ENCODE assay signal across 19 mouse cellular contexts in genomic region chr4:124016401-124016800, GRCm38 (mm10).
A peak's percentile ranks its signal among the peaks of the same experiment; 100 is the strongest.
DNase-seq lines count a peak whose midpoint lies in the region; ATAC-seq and TF ChIP-seq lines count a peak whose summit lies in the region.
"Had no signal": no experiment of that assay in that cellular context is flagged by ENCODE, and none has a peak within 500 bp of the region (broad histone marks: within the 10 kb centered on the region; RNA-seq: fewer than 3 reads in every experiment).

No protein-coding gene starts in this region.

- no peak for TF ChIP-seq POLR2A in lung, adult 2 months (IDR thresholded peaks at IDR 0.05; ENCODE audit: borderline replicate concordance, extremely low read depth, low read depth, low read length)
- TF ChIP-seq POLR2A in brain, embryonic 14.5 days (IDR thresholded peaks at IDR 0.05; ENCODE audit: borderline replicate concordance, extremely low read depth, insufficient read depth, insufficient read length, poor library complexity, severe bottlenecking): no peak

- no peaks in the 10 kb centered on the region for H3K9me3 ChIP-seq in lung, postnatal 0 days (ENCODE audit: low read length)
- H3K9me3 ChIP-seq: embryonic facial prominence, embryonic 12.5 days; limb, embryonic 15.5 days; midbrain, embryonic 13.5 days; neural tube, embryonic 12.5 days had no signal

- 44% methylated on average over 3 of the region's 3 CpGs for WGBS in lung, postnatal 0 days
- WGBS in lung, adult 2 months: 53% methylated on average over 3 of the region's 3 CpGs

- H3K27ac ChIP-seq in lung, postnatal 0 days (ENCODE audit: low read length): no peak overlapping the region
- H3K27ac ChIP-seq: embryonic facial prominence, embryonic 12.5 days; kidney, postnatal 0 days; limb, embryonic 15.5 days; midbrain, embryonic 13.5 days; neural tube, embryonic 12.5 days had no signal

- no peaks in the 10 kb centered on the region for H3K4me1 ChIP-seq in lung, postnatal 0 days (ENCODE audit: insufficient read depth, low read depth, low read length)
- no peaks in the 10 kb centered on the region for H3K4me1 ChIP-seq in lung, adult 2 months (ENCODE audit: control insufficient read depth, insufficient read depth, low read length)
- H3K4me1 ChIP-seq: embryonic facial prominence, embryonic 12.5 days; limb, embryonic 15.5 days; neural tube, embryonic 12.5 days had no signal

- no peak for TF ChIP-seq EP300 in lung, postnatal 0 days (IDR thresholded peaks at IDR 0.05)

- no peak for ATAC-seq in lung, postnatal 0 days
- ATAC-seq in frontal cortex, adult (ENCODE audit: low TSS enrichment): no peak
- ATAC-seq: midbrain, embryonic 13.5 days; Patski had no signal

- no peak overlapping the region for H3K4me2 ChIP-seq in lung, postnatal 0 days (replicated peaks; ENCODE audit: low read depth, low read length)
- H3K4me2 ChIP-seq: embryonic facial prominence, embryonic 12.5 days; limb, embryonic 15.5 days; midbrain, embryonic 13.5 days; neural tube, embryonic 12.5 days had no signal

- DNase-seq in adrenal gland, postnatal 14 days: peak; percentile 35
- DNase-seq in adrenal gland, postnatal 25 days: no peak
- DNase-seq in lung, postnatal 0 days (ENCODE audit: low spot score): peak; percentile 12
- DNase-seq in lung, adult 2 months: no peak
- DNase-seq in brain, embryonic 14.5 days (ENCODE audit: low read depth): peak; percentile 54
- no peak for DNase-seq in spleen, postnatal 36 days (ENCODE audit: low spot score in 2 of 2)
- DNase-seq: B cell, adult 2 months; cerebellum, adult 9-10 months; gastrocnemius, postnatal 25 days; kidney, adult 11 months; right cerebral cortex, adult 18-20 months; thymus, postnatal 36 days had no signal

- H3K27me3 ChIP-seq in lung, postnatal 0 days (replicated peaks; ENCODE audit: insufficient read depth, low read length): no peaks in the 10 kb centered on the region
- H3K27me3 ChIP-seq: embryonic facial prominence, embryonic 12.5 days; limb, embryonic 15.5 days; midbrain, embryonic 13.5 days; neural tube, embryonic 12.5 days had no signal

- no peak overlapping the region for H3K4me3 ChIP-seq in lung, postnatal 0 days (ENCODE audit: low read depth, low read length)
- H3K4me3 ChIP-seq in lung, adult 2 months (replicated peaks; ENCODE audit: extremely low read depth, low read depth, low read length): no peak overlapping the region
- H3K4me3 ChIP-seq: embryonic facial prominence, embryonic 12.5 days; limb, embryonic 15.5 days; midbrain, embryonic 13.5 days; neural tube, embryonic 12.5 days had no signal

- no peaks in the 10 kb centered on the region for H3K36me3 ChIP-seq in lung, postnatal 0 days (ENCODE audit: insufficient read depth, low read length)
- H3K36me3 ChIP-seq: embryonic facial prominence, embryonic 12.5 days; limb, embryonic 15.5 days; midbrain, embryonic 13.5 days; neural tube, embryonic 12.5 days had no signal

- no peak for TF ChIP-seq CTCF in lung, postnatal 0 days (IDR thresholded peaks at IDR 0.05)
- TF ChIP-seq CTCF in lung, adult 2 months (IDR thresholded peaks at IDR 0.05; ENCODE audit: insufficient read depth, low read length): no peak
- TF ChIP-seq CTCF in brain, embryonic 14.5 days (IDR thresholded peaks at IDR 0.05; ENCODE audit: borderline replicate concordance, extremely low read depth, insufficient read depth, insufficient read length): no peak

- H3K9ac ChIP-seq in lung, postnatal 0 days (replicated peaks; ENCODE audit: low read depth): no peak overlapping the region
- H3K9ac ChIP-seq: embryonic facial prominence, embryonic 12.5 days; limb, embryonic 15.5 days; midbrain, embryonic 13.5 days; neural tube, embryonic 12.5 days had no signal

Comparison
In these comparisons a context has a peak if more than half of its experiments do, and no peak if none do; other contexts are left out.
1. DNase-seq: peak in adrenal gland, postnatal 14 days (single experiment), lung, postnatal 0 days (single experiment) and brain, embryonic 14.5 days (single experiment); none in adrenal gland, postnatal 25 days (single experiment), lung, adult 2 months (single experiment) and spleen, postnatal 36 days (0 of 2).